Mouse (Mus musculus) spleen, adult 10 weeks (tissue): ENCODE results near the gene Fam173b. TPM values are rescaled to one million over a fixed set of nuclear protein-coding genes. Genes with fewer than 3 reads are reported as not detected.

ENCODE experiments used
- polyA plus RNA-seq: library from polyadenylated mRNA; stranded (reverse); fragments of 350-450 nt; fragmentation: Illumina TruSeq; extraction: RNeasy Lipid Tissue Mini Kit (QIAGEN cat#74804); gene quantifications from one replicate; pipeline ENCODE4 v1.2.3, GENCODE M21; 2015; ENCODE audit warnings: low replicate concordance; ENCODE audit not compliant: insufficient read depth

The Fam173b gene
- polyA plus RNA-seq = 17.5 TPM

DNA sequence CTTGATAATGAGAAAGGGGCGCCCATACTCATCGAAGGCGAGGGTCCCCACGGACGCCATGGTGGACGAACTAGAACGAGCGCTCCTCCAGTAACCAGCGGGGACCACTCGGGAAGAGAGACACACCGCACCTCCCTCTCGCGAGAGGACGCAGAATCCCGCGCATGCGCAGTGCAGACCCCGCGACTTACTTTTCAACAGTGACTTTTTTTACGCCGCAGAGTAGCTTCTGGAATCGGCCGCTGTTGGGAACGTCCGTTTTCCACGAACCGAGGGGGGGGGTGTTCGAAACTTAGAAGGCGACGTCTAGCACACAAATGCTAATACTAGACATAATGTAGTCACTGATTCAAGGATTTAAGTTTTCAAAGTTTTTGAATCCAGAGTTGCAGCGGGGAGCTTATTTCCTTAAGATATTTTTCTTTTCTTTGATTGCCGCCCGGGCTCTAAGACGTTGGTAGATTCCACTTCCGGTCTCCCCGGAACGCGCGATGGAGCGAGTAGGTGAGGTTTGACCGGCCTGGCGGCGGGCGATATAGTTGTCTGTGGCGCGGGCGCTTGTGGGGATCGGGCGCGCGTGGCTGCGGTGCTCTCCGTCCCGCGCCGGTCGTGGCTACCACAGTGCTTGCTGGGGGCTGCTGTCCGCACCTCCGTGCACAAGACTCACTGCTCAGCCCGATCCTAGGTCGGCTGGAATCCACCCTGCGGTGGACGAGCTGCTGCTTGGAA is at the start of gene Fam173b, which contains the start of gene Cct5:
Gene Fam173b, plus strand, starts transcription at position 207 of the 729 bp plus-strand sequence.
Gene Cct5, minus strand, starts transcription at position 159 of the 729 bp plus-strand sequence.

DNA sequence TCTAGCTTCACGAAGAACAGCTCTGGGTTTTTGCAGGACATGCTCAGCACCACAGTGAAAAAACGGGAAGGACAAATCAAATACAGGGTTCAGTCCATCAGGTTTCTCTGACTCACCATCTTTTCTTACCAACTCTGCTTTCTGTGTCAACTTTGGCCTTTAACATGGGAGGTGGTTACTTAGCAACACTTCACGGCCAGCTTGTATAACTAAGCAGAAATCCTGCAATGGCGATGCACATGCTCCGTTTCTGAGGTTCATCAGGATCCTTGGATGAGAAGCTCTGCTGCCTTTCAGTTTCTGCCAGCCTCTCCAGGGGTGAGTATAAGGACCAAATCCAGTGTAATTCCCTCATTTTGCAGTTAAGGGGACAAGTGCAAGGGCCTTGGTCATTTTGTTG is 36.5 kb upstream of the Fam173b start, which contains the start of gene Cmbl:
Gene Cmbl, plus strand, starts transcription at position 206 of the 400 bp plus-strand sequence.

Other genes starting within 250 kb of the Fam173b start
- gene Ankrd33b, start 234.1 kb upstream of the Fam173b start, polyA plus RNA-seq = 5.2 TPM
- 0.62 TPM for gene Ropn1l, start 148.1 kb upstream of the Fam173b start, polyA plus RNA-seq
- gene March6, start 70.8 kb upstream of the Fam173b start, polyA plus RNA-seq = 56.8 TPM
- 21.4 TPM for gene Cmbl, start 36.5 kb upstream of the Fam173b start, polyA plus RNA-seq
- 260 TPM for gene Cct5, start within 50 bp of the Fam173b start, polyA plus RNA-seq